Mouse (Mus musculus): ENCODE results near the gene Med23. TPM values are rescaled to one million over a fixed set of nuclear protein-coding genes. Genes with fewer than 3 reads are reported as not detected.
A peak's percentile ranks its signal among the peaks of the same experiment; 100 is the strongest.

Gene Med23
- polyA plus RNA-seq, 1 experiment from 2014 or later: 25.0 TPM

DNA sequence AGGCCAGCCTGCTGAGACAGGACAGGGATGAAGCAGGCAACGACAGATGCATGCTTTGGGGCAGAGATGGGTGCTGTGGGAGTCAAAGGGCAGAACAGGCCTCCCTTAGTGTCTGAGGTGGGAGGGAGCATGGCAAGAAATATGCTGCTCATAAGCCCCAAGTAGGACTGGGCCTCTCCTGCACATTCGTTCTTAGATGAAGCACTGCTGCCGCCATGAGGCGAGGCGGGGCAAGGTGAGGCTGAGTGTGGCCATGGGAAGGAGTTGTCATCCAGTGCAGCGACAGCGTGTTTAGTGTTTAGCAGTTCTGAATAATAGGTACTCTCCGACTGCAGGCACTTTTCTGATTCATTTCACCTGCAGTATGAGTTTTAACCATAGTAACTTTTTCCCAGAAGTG is 26.1 kb downstream of the Med23 start:
- H3K9ac ChIP-seq: no peak overlapping the region
- no peaks in the 10 kb centered on the region for H3K9me3 ChIP-seq
- H3K27ac ChIP-seq (replicated peaks): no peak overlapping the region
- no peak overlapping the region for H3K4me2 ChIP-seq
- peaks cover 90% of the 10 kb centered on the region for H3K36me3 ChIP-seq
- no peak overlapping the region for H3K4me3 ChIP-seq
- 87% methylated on average over 8 of the region's 8 CpGs for WGBS
- no peaks in the 10 kb centered on the region for H3K4me1 ChIP-seq (replicated peaks)
- no peak for ATAC-seq (ENCODE audit: low read depth)
- no peaks in the 10 kb centered on the region for H3K27me3 ChIP-seq

DNA sequence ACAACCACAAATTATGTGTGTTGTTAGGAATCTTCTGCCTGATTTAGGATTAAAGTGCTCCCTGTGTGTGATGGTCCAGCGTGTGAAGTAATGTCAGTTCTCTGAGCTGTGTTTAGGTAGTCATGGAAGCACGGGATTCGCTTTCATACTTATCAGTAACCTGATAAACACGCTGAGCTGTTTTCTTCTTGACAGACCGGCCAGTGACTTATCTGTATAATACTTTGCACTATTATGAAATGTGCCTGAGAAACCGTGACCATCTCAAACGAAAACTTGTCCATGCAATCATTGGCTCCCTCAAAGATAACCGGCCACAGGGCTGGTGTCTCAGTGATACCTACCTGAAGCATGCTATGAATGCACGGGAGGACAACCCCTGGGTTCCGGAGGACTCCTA is 35.8 kb downstream of the Med23 start:
- 96% methylated on average over 10 of the region's 10 CpGs for WGBS
- no peak overlapping the region for H3K4me3 ChIP-seq
- no peak overlapping the region for H3K9ac ChIP-seq
- H3K4me1 ChIP-seq (replicated peaks): no peaks in the 10 kb centered on the region
- no peaks in the 10 kb centered on the region for H3K9me3 ChIP-seq
- no peak for ATAC-seq (ENCODE audit: low read depth)
- no peak overlapping the region for H3K4me2 ChIP-seq
- H3K36me3 ChIP-seq: peaks cover 99% of the 10 kb centered on the region
- no peak overlapping the region for H3K27ac ChIP-seq (replicated peaks)
- H3K27me3 ChIP-seq: no peaks in the 10 kb centered on the region

DNA sequence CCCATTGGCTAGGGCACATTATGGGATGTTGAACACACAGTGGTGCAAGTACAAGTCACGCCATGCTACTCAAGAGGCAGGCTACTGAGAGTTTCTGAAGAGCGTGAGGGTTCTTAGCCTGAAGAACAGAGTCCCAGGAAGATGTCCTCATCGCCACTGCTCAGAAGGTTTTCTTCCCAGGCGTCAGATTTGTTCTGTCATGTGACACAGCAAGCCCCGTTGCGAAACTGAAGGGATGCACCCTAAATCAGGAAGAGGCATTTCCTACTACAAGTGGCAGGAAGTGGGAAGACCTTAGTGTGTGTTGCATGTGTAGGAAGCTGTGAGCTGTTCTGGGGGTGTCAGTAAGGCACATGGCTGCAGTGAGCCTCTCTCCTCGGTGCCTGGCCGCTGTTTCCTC is 41.4 kb downstream of the Med23 start:
- H3K36me3 ChIP-seq: peaks cover 96% of the 10 kb centered on the region
- no peaks in the 10 kb centered on the region for H3K4me1 ChIP-seq (replicated peaks)
- H3K27ac ChIP-seq (replicated peaks): no peak overlapping the region
- ATAC-seq (ENCODE audit: low read depth): no peak
- H3K27me3 ChIP-seq: no peaks in the 10 kb centered on the region
- H3K9ac ChIP-seq: no peak overlapping the region
- H3K4me3 ChIP-seq: no peak overlapping the region
- H3K4me2 ChIP-seq: no peak overlapping the region
- 91% methylated on average over 8 of the region's 8 CpGs for WGBS
- H3K9me3 ChIP-seq: no peaks in the 10 kb centered on the region

DNA sequence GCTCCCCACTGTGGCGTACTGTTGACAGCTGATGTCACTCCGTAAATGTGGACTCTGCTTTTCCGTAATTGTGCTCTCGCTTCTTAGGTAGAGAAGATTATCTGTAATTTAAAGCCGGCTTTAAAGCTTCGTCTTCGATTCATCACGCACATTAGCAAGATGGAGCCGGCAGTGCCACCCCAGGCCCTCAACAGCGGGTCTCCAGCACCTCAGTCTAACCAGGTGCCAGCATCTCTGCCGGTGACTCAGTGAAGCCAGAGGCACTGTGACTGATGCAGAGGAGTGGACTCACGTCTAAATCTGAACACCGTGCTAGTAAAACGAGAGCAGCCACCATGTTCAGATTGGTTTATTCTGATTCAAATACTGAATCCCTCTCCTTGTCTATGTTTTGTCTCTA is 42.8 kb downstream of the Med23 start:
- H3K27ac ChIP-seq (replicated peaks): no peak overlapping the region
- H3K9me3 ChIP-seq: no peaks in the 10 kb centered on the region
- no peaks in the 10 kb centered on the region for H3K4me1 ChIP-seq (replicated peaks)
- H3K36me3 ChIP-seq: peaks cover 83% of the 10 kb centered on the region
- no peaks in the 10 kb centered on the region for H3K27me3 ChIP-seq
- ATAC-seq (ENCODE audit: low read depth): no peak
- no peak overlapping the region for H3K9ac ChIP-seq
- no peak overlapping the region for H3K4me3 ChIP-seq
- no peak overlapping the region for H3K4me2 ChIP-seq
- 96% methylated on average over 14 of the region's 14 CpGs for WGBS

DNA sequence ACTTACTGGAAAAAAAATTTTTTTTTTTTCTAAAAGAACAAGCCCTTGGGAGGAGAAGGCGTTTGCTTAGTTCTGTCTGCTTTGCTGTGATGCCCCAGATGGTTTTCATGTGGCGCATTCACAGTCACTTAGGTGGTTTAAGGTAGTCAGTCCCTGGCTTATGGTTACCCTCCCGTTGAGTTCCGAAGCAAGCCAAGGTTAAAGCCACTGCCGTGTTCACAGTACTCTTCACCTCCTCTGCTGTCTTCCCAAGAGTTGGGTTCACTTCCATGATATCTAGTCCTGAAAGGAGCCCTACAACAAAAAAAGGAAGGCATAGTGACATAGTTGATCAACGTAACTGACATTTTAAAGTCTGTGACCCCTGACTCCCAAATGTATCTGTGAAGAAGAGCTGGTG is 45.7 kb downstream of the Med23 start:
- no peak overlapping the region for H3K9ac ChIP-seq
- peaks cover 66% of the 10 kb centered on the region for H3K36me3 ChIP-seq
- no peak for ATAC-seq (ENCODE audit: low read depth)

DNA sequence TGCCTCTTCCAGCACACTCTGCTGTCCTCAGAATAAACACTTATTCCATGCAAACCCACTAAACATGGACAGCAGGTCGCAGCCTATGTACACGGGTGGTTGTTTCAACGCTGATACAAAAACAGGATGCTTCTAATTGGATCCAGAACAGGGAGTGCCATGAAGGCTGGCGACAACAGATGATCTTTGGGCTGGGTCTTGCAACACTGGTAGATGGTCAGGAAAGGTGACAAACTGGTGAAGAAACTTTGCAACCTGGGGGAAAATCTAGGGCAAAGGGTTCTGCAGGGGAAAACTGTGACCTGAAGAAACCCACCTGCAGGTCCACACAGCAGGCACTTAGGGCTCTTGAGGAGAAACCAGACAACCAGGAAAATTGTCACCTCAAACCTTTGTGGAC is 53.2 kb downstream of the Med23 start:
- H3K27me3 ChIP-seq: no peaks in the 10 kb centered on the region
- no peak overlapping the region for H3K27ac ChIP-seq (replicated peaks)
- WGBS: 80% methylated on average over 4 of the region's 4 CpGs
- H3K9me3 ChIP-seq: no peaks in the 10 kb centered on the region
- H3K9ac ChIP-seq: no peak overlapping the region
- peaks cover 18% of the 10 kb centered on the region for H3K4me1 ChIP-seq (replicated peaks)
- ATAC-seq (ENCODE audit: low read depth): no peak
- H3K4me2 ChIP-seq: no peak overlapping the region
- 0 out of 2 replicates have a peak, but pooled peaks cover 9% of the 10 kb centered on the region for H3K36me3 ChIP-seq
- H3K4me3 ChIP-seq: no peak overlapping the region

More for the DNA sequence above, 45.7 kb downstream of the Med23 start:
- Histone ChIP-seq H3K27ac (replicated peaks) (no peak overlapping the region), H3K4me2 (no peak overlapping the region), H3K4me3 (no peak overlapping the region), H3K27me3 (no peaks in the 10 kb centered on the region), H3K9me3 (no peaks in the 10 kb centered on the region), H3K4me1 (replicated peaks) (no peaks in the 10 kb centered on the region)
- 93% methylated on average over 6 of the region's 6 CpGs for WGBS

DNA sequence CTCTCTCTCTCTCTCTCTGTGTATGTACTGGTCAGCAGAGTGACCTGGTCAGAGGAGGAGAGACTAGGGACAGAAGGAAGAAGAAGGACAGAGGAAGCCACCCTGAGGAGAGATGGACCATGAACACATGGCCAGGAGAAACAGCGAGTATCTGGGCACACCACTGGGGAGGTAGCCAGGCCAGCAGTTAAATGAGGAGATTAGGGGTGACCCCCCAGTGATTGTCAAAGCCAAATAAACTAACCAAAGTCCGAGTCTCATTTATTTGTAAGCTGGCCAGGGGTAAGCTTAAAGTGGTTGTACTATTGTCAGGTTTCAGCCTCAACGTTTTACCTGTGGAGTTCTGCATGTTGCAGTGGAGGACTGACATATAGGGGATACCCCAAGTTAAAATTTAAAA is 54.5 kb downstream of the Med23 start:
- no peak for ATAC-seq (ENCODE audit: low read depth)
- peaks cover 20% of the 10 kb centered on the region for H3K4me1 ChIP-seq (replicated peaks)
- 74% methylated on average over 3 of the region's 3 CpGs for WGBS
- no peaks in the 10 kb centered on the region for H3K9me3 ChIP-seq
- H3K9ac ChIP-seq: no peak overlapping the region
- no peaks in the 10 kb centered on the region for H3K36me3 ChIP-seq
- no peak overlapping the region for H3K4me3 ChIP-seq
- H3K27ac ChIP-seq (replicated peaks): no peak overlapping the region
- H3K27me3 ChIP-seq: no peaks in the 10 kb centered on the region
- no peak overlapping the region for H3K4me2 ChIP-seq

DNA sequence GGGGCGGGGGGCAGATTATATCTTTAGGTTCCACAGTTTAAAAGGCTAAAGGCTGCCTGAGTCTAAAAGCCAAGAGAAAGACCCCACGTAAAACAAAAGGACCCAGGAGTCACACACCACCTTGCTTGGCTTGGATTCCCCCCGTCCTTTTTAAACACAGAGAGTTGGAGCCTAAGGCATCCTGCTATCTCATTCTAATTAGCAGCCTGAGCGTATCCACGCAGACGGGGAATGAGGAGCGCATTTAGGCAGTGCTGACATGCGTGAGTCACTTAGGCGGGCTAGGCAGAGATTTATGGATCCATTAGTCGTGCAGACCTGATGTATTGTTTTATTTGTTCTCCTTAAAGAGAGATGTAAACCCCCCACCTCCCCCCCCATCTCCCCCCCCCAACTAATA is 56.6 kb downstream of the Med23 start:
- no peaks in the 10 kb centered on the region for H3K9me3 ChIP-seq
- H3K27me3 ChIP-seq: no peaks in the 10 kb centered on the region
- H3K4me3 ChIP-seq: no peak overlapping the region
- no peak overlapping the region for H3K27ac ChIP-seq (replicated peaks)
- H3K36me3 ChIP-seq: no peaks in the 10 kb centered on the region
- peak; percentile 91 for ATAC-seq (ENCODE audit: low read depth)
- peak overlapping the region; percentile 18; the same call in 1 of the 2 replicates for H3K4me2 ChIP-seq
- peaks cover 20% of the 10 kb centered on the region for H3K4me1 ChIP-seq (replicated peaks)
- WGBS: 11% methylated on average over 10 of the region's 10 CpGs
- peak overlapping the region; percentile 22 for H3K9ac ChIP-seq

DNA sequence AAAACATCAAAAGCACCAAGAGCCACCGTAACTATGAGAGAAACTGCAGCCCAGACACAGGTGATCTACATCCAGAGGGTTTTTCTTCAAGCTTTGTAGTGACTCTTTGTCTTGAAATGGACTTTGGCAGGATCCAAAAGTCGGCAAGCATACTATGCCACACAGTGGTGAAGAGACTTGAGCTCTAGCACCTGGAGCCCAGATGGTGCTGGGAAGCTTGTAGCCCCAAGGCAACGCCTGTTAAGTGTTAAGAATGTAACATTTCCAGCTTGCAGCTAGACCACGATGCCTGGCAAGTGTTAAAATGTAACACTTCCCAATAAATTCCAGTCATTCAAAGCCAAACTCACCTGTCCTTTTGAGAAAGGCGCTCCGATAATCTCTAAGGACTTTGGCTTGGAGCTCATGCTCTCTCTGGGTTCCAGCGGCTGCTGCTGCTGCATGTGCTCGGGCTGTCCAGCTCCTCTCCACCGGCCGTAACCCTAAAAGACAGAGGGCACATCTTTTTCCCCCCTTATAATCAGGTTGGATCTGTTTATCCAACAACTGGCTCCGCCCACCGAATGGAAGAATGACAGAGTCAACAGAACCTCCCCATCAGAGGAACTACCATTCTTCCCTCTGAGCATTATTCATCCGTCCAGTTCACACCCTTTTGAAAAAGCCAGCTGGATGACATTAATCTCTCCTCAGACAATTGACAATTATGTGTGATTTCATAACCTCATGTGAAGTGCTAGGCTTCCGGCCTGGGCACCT is 57.4 kb downstream of the Med23 start, which contains the start of gene Arg1:
Arg1 (minus strand) TSS at position 523 of the 759 bp plus-strand sequence.
- Histone ChIP-seq H3K36me3 (no peaks in the 10 kb centered on the region), H3K27me3 (no peaks in the 10 kb centered on the region), H3K27ac (replicated peaks) (no peak within 1 kb of the TSS), H3K4me1 (replicated peaks) (peaks cover 20% of the 10 kb centered on the region), H3K9ac (peak within 1 kb of the TSS; percentile 22), H3K4me2 (peak within 1 kb of the TSS; percentile 18; the same call in 1 of the 2 replicates), H3K9me3 (no peaks in the 10 kb centered on the region), H3K4me3 (no peak within 1 kb of the TSS)
- WGBS: 37% methylated on average over 14 of the region's 14 CpGs
- ATAC-seq (ENCODE audit: low read depth): peak; percentile 68

DNA sequence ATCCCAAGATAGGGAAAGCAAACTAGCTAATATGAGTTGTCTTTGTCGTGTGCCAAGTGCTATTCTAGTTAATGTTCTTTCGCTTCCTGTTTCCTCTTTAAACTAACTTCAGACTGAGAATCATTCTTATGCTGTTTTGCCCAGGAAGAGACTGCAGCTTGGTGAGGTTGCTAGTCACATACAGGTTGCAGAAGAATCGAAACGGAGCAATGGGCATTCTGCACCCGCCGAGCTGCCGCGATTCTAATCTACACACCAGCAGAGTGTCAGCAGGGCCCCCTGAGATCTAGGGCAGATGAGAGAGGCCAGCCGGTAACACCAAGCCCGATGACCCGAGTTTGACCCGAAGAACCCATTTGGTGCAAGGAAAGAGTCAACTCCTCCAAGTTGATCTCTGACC is 58.3 kb downstream of the Med23 start:
- peaks cover 20% of the 10 kb centered on the region for H3K4me1 ChIP-seq (replicated peaks)
- no peaks in the 10 kb centered on the region for H3K9me3 ChIP-seq
- no peak overlapping the region for H3K4me2 ChIP-seq
- H3K36me3 ChIP-seq: no peaks in the 10 kb centered on the region
- ATAC-seq (ENCODE audit: low read depth): no peak
- WGBS: 19% methylated on average over 12 of the region's 12 CpGs
- no peak overlapping the region for H3K4me3 ChIP-seq
- no peaks in the 10 kb centered on the region for H3K27me3 ChIP-seq
- no peak overlapping the region for H3K27ac ChIP-seq (replicated peaks)
- no peak overlapping the region for H3K9ac ChIP-seq

DNA sequence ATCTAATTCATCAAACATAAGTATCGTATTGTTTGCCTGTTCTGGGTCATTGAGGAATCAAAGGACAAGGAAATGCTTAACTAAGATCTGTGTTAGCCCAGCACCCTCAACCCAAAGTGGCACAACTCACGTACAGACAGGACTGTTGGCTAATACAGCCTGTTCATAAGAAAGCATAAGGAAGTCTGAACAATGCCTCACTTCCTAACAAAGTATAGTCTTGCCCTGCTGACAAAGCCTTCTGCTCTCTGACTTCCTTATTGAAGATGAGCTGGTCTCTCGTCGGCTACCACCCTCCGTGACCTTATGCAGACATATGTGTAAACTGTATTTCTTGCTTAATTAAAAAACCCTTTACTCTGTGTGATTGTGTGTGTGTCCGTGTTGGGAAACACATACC is 60.4 kb downstream of the Med23 start:
- Histone ChIP-seq H3K36me3 (no peaks in the 10 kb centered on the region), H3K4me3 (no peak overlapping the region), H3K27me3 (no peaks in the 10 kb centered on the region), H3K4me1 (replicated peaks) (peaks cover 20% of the 10 kb centered on the region), H3K27ac (replicated peaks) (no peak overlapping the region), H3K9ac (no peak overlapping the region), H3K4me2 (no peak overlapping the region), H3K9me3 (no peaks in the 10 kb centered on the region)
- no peak for ATAC-seq (ENCODE audit: low read depth)
- 81% methylated on average over 6 of the region's 6 CpGs for WGBS

DNA sequence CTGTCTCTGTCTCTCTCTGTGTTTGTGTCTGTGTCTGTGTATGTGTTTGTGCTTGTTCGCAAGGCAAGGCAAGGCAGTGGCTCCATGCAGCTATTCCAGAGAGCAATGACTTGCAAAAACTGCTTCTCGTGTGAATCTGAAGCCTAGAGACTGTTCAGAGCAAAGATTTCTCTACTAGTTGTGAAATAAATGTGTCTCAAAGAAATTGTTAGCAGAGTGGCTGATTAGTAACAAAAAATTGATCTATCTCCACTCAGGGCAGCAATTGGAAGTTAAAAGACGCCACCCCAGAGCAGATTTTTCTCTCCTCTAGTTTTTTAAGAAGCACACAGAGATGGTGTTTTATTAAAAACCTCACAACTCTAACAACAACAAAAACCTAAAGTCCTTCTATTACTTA is 78.1 kb downstream of the Med23 start:
- Histone ChIP-seq H3K9ac (no peak overlapping the region), H3K4me1 (replicated peaks) (no peaks in the 10 kb centered on the region), H3K27me3 (no peaks in the 10 kb centered on the region), H3K36me3 (no peaks in the 10 kb centered on the region), H3K9me3 (no peaks in the 10 kb centered on the region), H3K4me2 (no peak overlapping the region), H3K27ac (replicated peaks) (no peak overlapping the region), H3K4me3 (no peak overlapping the region)
- no peak for ATAC-seq (ENCODE audit: low read depth)
- WGBS: 93% methylated on average over 3 of the region's 3 CpGs

DNA sequence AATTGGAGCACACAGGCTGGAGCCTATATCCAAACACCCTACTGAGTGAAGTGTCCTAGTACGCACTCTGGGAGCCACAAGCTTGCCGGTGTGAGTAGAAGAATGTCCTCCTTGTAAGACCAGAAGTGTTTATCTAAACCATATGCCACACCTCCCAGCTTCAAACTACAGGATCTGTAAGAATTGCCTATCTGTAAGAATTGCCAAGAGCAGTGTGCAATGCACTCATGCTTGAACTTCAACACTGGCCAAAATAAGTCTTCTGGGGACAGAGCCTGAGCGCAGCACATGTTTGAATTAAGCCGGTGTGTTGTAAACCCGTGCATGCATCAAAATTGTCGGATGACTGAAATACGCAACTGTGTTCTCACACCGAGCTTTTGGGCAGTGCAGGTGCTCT is 78.5 kb downstream of the Med23 start:
- Histone ChIP-seq H3K27me3 (no peaks in the 10 kb centered on the region), H3K36me3 (no peaks in the 10 kb centered on the region), H3K4me3 (no peak overlapping the region), H3K4me2 (no peak overlapping the region), H3K27ac (replicated peaks) (no peak overlapping the region), H3K4me1 (replicated peaks) (no peaks in the 10 kb centered on the region), H3K9me3 (no peaks in the 10 kb centered on the region), H3K9ac (no peak overlapping the region)
- WGBS: 83% methylated on average over 8 of the region's 8 CpGs
- ATAC-seq (ENCODE audit: low read depth): no peak

Data from neural tube, embryonic 13.5 days (tissue).